Mouse (Mus musculus) kidney, embryonic 15.5 days (tissue): ENCODE measurements at regions not wholly inside any gene's neighbourhood (a gene's known extent, or its start where the extent isn't known, plus 50 kb on each side); places are given as distances from the start of the nearest gene placed in this dataset.

Source experiments
- ATAC-seq: fragments of 200-750 bp; cut with Nextera tagmentation; replicated peaks from 2 replicates; pipeline ENCODE4 v1.8.0; 2017; ENCODE audit warnings: moderate TSS enrichment; ENCODE audit not compliant: low FRiP score
- H3K27ac ChIP-seq: fragments of 300-500 bp; sonication (generic); 2 replicates; pipeline ENCODE4 v1.5.1; 2015; ENCODE audit warnings: mild to moderate bottlenecking, inconsistent platforms
- H3K27me3 ChIP-seq: fragments of 300-500 bp; sonication (generic); 2 replicates; pipeline ENCODE4 v1.6.1; 2015; ENCODE audit warnings: inconsistent platforms
- H3K36me3 ChIP-seq: fragments of 300-500 bp; sonication (generic); 2 replicates; pipeline ENCODE4 v1.6.1; 2015; ENCODE audit warnings: inconsistent platforms
- H3K4me1 ChIP-seq: fragments of 300-500 bp; sonication (generic); 2 replicates; pipeline ENCODE4 v1.6.1; 2015; ENCODE audit warnings: inconsistent platforms
- H3K4me2 ChIP-seq: fragments of 300-500 bp; sonication (generic); 2 replicates; pipeline ENCODE4 v1.6.1; 2015; ENCODE audit warnings: moderate library complexity, mild to moderate bottlenecking, inconsistent platforms
- H3K4me3 ChIP-seq: fragments of 300-500 bp; sonication (generic); replicated peaks from 2 replicates; pipeline ENCODE4 v1.5.1; 2015; ENCODE audit warnings: mild to moderate bottlenecking, inconsistent platforms
- H3K9ac ChIP-seq: fragments of 300-500 bp; sonication (generic); 2 replicates; pipeline ENCODE4 v1.6.1; 2015; ENCODE audit warnings: mild to moderate bottlenecking, inconsistent platforms
- H3K9me3 ChIP-seq: fragments of 300-500 bp; sonication (generic); replicated peaks from 2 replicates; pipeline ENCODE4 v1.6.1; 2016; ENCODE audit warnings: inconsistent platforms
- WGBS: fragments of 180-500 bp; shearing (Covaris S2); methylation state at CpG from one replicate; pipeline ENCODE4 v1.1.7; 2015; ENCODE audit warnings: mixed read lengths; 5-methylcytosine and 5-hydroxymethylcytosine counted together

GRCm38 (mm10) chr13:107944831-107945230 is 99.4 kb upstream of the Smim15 start:
- peak; percentile 20; the same call in 1 of the 2 replicates for ATAC-seq
- H3K4me2 ChIP-seq: no peak overlapping the region
- H3K4me3 ChIP-seq: no peak overlapping the region
- H3K27ac ChIP-seq: no peak overlapping the region
- H3K36me3 ChIP-seq: no peaks in the 10 kb centered on the region
- H3K27me3 ChIP-seq: peaks cover 24% of the 10 kb centered on the region
- no peaks in the 10 kb centered on the region for H3K9me3 ChIP-seq
- H3K9ac ChIP-seq: no peak overlapping the region
- peaks cover 27% of the 10 kb centered on the region for H3K4me1 ChIP-seq
- 73% methylated on average over 10 of the region's 10 CpGs for WGBS

DNA sequence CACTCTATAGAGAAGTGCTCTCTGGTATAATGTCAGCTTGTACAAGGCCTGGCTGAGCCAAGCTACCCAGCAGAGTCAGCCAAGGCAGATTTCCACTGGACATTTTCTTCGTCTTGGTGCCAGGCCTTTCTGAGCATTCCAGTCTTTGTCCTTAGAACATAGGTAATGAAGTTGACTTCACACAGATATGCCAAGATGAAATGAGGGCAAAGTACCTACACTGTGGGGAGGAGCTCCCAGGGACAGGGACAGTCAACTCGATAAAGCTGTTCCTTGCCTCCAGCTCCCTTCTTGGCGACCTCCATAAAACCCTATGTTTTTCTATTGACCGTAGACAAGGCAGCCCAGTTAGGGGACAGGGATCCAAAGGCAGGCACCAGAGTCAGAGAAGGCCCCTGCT is 101.3 kb upstream of the Smim15 start:
- ATAC-seq: no peak
- no peak overlapping the region for H3K4me2 ChIP-seq
- 66% methylated on average over 4 of the region's 4 CpGs for WGBS
- no peaks in the 10 kb centered on the region for H3K9me3 ChIP-seq
- H3K9ac ChIP-seq: no peak overlapping the region
- peaks cover 24% of the 10 kb centered on the region for H3K27me3 ChIP-seq
- no peak overlapping the region for H3K4me3 ChIP-seq
- no peaks in the 10 kb centered on the region for H3K36me3 ChIP-seq
- H3K4me1 ChIP-seq: peaks cover 27% of the 10 kb centered on the region
- no peak overlapping the region for H3K27ac ChIP-seq

GRCm38 (mm10) chr13:107942297-107942962 is 101.8 kb upstream of the Smim15 start:
- Histone ChIP-seq H3K9ac (no peak overlapping the region), H3K27ac (no peak overlapping the region), H3K27me3 (peaks cover 24% of the 10 kb centered on the region), H3K36me3 (no peaks in the 10 kb centered on the region), H3K4me2 (no peak overlapping the region), H3K9me3 (no peaks in the 10 kb centered on the region), H3K4me3 (no peak overlapping the region), H3K4me1 (peaks cover 27% of the 10 kb centered on the region)
- ATAC-seq: no peak; the same call in 1 of the 2 replicates
- 22% methylated on average over 11 of the region's 11 CpGs for WGBS

DNA sequence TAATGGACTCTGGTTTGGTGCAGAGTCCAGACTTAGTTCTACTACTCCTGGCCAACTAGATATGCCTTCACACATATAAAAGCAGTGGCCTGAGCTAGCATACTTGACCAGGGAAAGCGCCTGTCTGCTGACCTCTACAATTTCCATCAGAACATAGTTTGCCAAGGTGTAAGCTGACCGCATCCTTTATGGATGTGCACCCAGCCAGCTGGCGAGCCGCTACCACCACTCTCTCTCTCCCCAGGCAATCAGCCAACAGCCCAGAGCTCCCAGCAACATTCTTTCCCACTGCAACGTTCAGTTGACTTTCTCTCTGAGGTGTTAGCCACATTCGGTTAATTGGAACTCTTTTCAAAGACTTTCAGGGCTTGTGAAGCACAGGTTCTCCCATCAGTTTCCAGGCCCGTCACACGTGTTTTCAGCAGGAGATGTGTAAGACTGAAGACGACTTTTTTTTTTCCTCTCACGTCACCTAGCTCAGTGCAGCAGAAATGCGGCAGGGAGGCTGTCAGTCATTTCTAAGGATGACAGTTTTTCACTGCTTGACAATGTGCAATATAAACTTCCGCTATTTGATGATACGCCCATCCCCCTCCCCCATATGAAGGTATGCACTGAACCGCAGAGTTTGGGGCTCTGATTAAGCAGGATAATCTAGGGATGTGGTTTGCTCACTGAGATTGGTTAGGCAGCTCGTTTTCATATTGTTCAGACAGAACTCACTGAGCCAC is 104.2 kb upstream of the Smim15 start:
- Histone ChIP-seq H3K27me3 (peaks cover 24% of the 10 kb centered on the region), H3K9ac (no peak overlapping the region), H3K9me3 (no peaks in the 10 kb centered on the region), H3K4me2 (no peak overlapping the region), H3K4me1 (peaks cover 18% of the 10 kb centered on the region), H3K36me3 (no peaks in the 10 kb centered on the region), H3K27ac (no peak overlapping the region), H3K4me3 (no peak overlapping the region)
- no peak for ATAC-seq
- 48% methylated on average over 15 of the region's 15 CpGs for WGBS

DNA sequence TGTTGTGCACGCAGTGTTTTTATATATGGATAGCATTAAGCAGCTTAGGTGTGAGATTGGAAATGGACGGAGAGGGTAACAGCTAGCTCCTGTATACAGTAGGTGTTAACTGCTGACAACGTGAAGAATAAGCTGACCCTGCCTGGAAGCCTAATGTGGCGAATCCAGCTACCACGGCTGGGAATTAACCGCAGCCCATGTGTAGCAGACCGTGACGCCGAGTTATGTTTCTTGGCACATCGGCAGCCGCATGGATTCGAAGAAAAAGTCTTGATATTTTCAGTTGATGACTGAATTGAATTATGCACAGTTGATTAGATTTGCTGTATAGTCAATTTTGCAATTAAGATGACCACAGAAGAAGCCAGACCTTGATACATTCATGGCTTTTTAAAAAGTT is 108.6 kb upstream of the Smim15 start:
- WGBS: 59% methylated on average over 12 of the region's 12 CpGs
- H3K9ac ChIP-seq: no peak overlapping the region
- peaks cover 8% of the 10 kb centered on the region; the same call in 1 of the 2 replicates for H3K27me3 ChIP-seq
- peaks cover 38% of the 10 kb centered on the region for H3K4me1 ChIP-seq
- no peak for ATAC-seq
- no peaks in the 10 kb centered on the region for H3K36me3 ChIP-seq
- H3K9me3 ChIP-seq: no peaks in the 10 kb centered on the region
- H3K4me3 ChIP-seq: no peak overlapping the region
- H3K4me2 ChIP-seq: no peak overlapping the region
- no peak overlapping the region for H3K27ac ChIP-seq

- H3K27ac ChIP-seq: no peak overlapping the region
- WGBS: 45% methylated on average over 11 of the region's 11 CpGs
Measured at GRCm38 (mm10) chr13:107934691-107935090, 109.6 kb upstream of the Smim15 start.

DNA sequence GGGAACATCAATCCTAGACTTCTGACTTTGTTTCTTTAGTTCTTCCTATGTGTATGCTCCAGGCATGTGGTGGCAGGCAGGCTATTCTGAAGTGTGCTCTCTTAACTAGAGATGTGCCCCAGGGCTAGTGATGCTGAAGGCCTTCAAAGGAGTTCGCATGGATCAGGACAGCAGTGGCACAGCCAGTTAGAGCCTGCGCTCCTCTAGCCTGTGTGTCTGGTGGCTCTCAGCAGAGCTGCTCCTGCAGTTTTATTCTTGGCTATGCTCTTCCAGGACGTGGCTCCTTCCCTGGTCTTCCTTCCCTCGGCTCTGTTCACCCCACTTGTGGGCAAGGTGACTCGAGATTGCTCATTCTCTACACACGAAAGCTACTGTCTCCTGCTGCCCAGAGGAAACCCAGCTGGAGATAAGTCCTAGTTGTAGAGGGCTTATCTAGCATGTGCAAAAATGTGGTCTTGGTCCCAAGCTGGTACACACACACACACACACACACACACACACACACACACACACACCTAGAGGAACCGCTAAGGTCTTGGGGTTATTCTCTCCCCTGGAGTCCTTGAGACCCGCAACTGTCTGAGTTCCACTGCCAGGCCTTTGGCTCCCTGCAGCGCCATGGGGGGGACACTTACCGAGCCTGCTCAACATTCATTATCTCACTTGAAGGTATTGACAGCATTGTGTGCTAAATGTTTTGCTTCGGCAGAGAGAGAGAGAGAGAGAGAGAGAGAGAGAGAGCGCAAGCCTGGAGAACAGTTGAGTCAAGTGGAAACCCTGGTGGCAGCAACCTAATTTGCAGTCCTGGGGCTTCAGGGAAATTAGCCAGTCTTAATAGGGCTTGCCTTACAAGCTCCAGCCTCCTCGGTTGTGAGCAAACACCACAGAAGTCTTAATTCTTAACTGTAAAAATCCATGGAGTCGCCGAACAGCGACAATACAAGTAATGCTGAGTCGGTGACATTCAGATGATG is 110.4 kb upstream of the Smim15 start:
- no peaks in the 10 kb centered on the region for H3K36me3 ChIP-seq
- 55% methylated on average over 17 of the region's 17 CpGs for WGBS
- H3K27me3 ChIP-seq: no peaks in the 10 kb centered on the region; the same call in 1 of the 2 replicates
- no peak overlapping the region for H3K27ac ChIP-seq
- peak overlapping the region; percentile 29 for H3K4me2 ChIP-seq
- H3K4me3 ChIP-seq: 0 out of 2 replicates have a peak overlapping the region, but pooled peaks have one; percentile 2
- peaks cover 33% of the 10 kb centered on the region for H3K4me1 ChIP-seq
- no peaks in the 10 kb centered on the region for H3K9me3 ChIP-seq
- no peak; the same call in 1 of the 2 replicates for ATAC-seq
- H3K9ac ChIP-seq: no peak overlapping the region

More at GRCm38 (mm10) chr13:107934691-107935090, 109.6 kb upstream of the Smim15 start:
- H3K27me3 ChIP-seq: no peaks in the 10 kb centered on the region; the same call in 1 of the 2 replicates
- no peak for ATAC-seq
- H3K36me3 ChIP-seq: no peaks in the 10 kb centered on the region
- H3K9me3 ChIP-seq: no peaks in the 10 kb centered on the region
- peak overlapping the region; percentile 29 for H3K4me2 ChIP-seq
- peaks cover 33% of the 10 kb centered on the region for H3K4me1 ChIP-seq
- 0 out of 2 replicates have a peak overlapping the region, but pooled peaks have one; percentile 2 for H3K4me3 ChIP-seq
- no peak overlapping the region for H3K9ac ChIP-seq

GRCm38 (mm10) chr13:107932423-107933032 is 111.7 kb upstream of the Smim15 start:
- peak; percentile 77 for ATAC-seq
- Histone ChIP-seq H3K4me1 (peaks cover 33% of the 10 kb centered on the region), H3K36me3 (no peaks in the 10 kb centered on the region), H3K27me3 (no peaks in the 10 kb centered on the region; the same call in 1 of the 2 replicates), H3K9ac (no peak overlapping the region), H3K4me3 (no peak overlapping the region), H3K4me2 (peak overlapping the region; percentile 26), H3K9me3 (no peaks in the 10 kb centered on the region), H3K27ac (no peak overlapping the region)
- WGBS: 20% methylated on average over 12 of the region's 12 CpGs

DNA sequence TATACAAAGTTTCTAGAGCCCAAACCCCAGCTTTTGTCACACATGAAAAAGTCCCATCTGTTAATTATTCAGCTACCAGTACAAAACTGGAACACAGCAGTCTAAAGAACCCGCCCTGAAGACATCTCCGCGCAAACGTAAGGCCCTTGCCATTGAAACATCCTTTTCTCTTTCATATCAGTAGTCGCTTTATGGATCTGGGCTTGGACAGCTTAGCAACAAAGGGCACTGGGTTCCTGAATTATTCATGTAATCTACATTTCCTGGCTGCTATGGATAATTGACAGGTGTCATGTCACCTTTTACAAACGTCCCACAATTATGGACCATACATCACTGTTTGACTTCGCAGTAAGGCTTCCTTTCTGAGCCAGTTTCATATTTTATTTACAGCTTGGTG is 113.0 kb upstream of the Smim15 start:
- Histone ChIP-seq H3K27me3 (no peaks in the 10 kb centered on the region; the same call in 1 of the 2 replicates), H3K4me3 (no peak overlapping the region), H3K4me2 (no peak overlapping the region), H3K27ac (no peak overlapping the region), H3K9ac (no peak overlapping the region), H3K9me3 (no peaks in the 10 kb centered on the region), H3K4me1 (peaks cover 33% of the 10 kb centered on the region), H3K36me3 (no peaks in the 10 kb centered on the region)
- WGBS: 82% methylated on average over 7 of the region's 7 CpGs
- no peak for ATAC-seq

DNA sequence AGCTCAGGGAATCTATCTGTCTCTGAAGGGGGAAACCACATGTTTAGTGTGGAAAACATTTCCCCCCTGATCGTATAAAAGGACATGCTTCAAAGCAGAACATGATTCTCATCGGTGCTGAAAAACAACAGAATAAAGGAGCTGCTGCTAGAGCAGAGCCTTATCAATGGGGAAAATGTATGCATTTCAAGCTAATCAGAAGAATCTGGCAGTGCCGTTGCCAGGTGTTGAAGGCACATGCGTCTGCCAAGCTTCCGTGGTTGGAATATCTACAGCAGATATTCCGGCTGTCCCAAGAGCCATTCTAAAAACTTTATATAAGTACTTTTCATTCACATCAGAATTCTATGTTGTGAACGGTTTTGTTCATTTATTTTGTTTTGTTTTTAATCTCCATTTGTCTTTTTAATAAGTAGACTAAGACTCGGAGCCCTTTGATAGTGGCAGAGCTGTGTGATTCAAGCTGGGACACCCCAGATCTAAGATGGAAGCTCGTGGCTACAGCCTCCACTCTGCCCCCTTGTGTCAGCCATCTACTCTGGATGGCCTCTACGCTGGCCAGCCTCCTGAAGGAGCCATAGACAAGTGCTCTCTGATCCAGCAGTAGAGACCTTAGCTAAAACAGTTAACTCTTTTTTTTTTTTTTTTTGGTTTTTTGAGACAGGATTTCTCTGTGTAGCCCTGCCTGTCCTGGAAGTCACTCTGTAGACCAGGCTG is 116.6 kb upstream of the Smim15 start:
- ATAC-seq: no peak
- 81% methylated on average over 10 of the region's 10 CpGs for WGBS

GRCm38 (mm10) chr13:107925470-107925869 is 118.8 kb upstream of the Smim15 start:
- Histone ChIP-seq H3K36me3 (no peaks in the 10 kb centered on the region), H3K4me3 (no peak overlapping the region), H3K27me3 (no peaks in the 10 kb centered on the region), H3K27ac (no peak overlapping the region), H3K9ac (no peak overlapping the region), H3K9me3 (no peaks in the 10 kb centered on the region), H3K4me2 (no peak overlapping the region), H3K4me1 (0 out of 2 replicates have a peak, but pooled peaks cover 5% of the 10 kb centered on the region)
- 58% methylated on average over 8 of the region's 8 CpGs for WGBS
- ATAC-seq: no peak

More for the DNA sequence above, 116.6 kb upstream of the Smim15 start:
- Histone ChIP-seq H3K4me1 (peaks cover 16% of the 10 kb centered on the region; the same call in 1 of the 2 replicates), H3K27ac (no peak overlapping the region), H3K4me2 (no peak overlapping the region), H3K9me3 (no peaks in the 10 kb centered on the region), H3K9ac (no peak overlapping the region), H3K27me3 (no peaks in the 10 kb centered on the region), H3K36me3 (no peaks in the 10 kb centered on the region), H3K4me3 (no peak overlapping the region)
